24 mouse cellular contexts compared by ENCODE assay signal in the genomic region with DNA sequence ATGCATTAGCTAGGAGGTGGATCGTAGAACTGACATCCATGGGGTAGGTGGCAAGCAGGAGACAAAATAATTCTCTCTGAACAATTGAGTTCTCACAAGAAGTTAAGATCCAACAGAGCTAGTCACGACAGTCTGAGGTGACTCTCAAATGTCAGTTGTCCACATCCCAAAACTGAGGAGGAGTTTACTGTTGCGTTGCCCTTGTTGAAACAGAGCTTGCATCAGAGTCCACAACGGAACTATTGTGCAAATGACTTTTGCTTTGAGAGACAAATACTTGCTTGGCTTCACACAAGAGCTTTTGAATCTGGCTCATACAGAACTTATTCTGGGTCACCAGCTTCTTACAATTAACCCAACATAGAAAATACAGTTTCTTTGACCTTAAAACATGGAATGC. TPM values are rescaled to one million over a fixed set of nuclear protein-coding genes. Genes with fewer than 3 reads are reported as not detected.
DNase-seq lines count a peak whose midpoint lies in the region; ATAC-seq and TF ChIP-seq lines count a peak whose summit lies in the region.
"Had no signal": no experiment of that assay in that cellular context is flagged by ENCODE, and none has a peak within 500 bp of the region (broad histone marks: within the 10 kb centered on the region; RNA-seq: fewer than 3 reads in every experiment).

No protein-coding gene starts in this region.

- peak overlapping the region; percentile 88 for H3K27ac ChIP-seq in liver, adult 2 months (replicated peaks; ENCODE audit: insufficient read depth, low read depth, low read length)
- H3K27ac ChIP-seq in liver, embryonic 11.5 days (ENCODE audit: low read depth, low read length) = no peak overlapping the region
- H3K27ac ChIP-seq in hindbrain, embryonic 12.5 days = no peak overlapping the region
- H3K27ac ChIP-seq: embryonic facial prominence, embryonic 10.5 days; forebrain, embryonic 12.5 days; hindbrain, embryonic 13.5 days; neural tube, embryonic 15.5 days; stomach, embryonic 15.5 days had no signal

- no peak for TF ChIP-seq CTCF in liver, adult 2 months (IDR thresholded peaks at IDR 0.05; ENCODE audit: low read depth, low read length)

- no peaks in the 10 kb centered on the region for H3K36me3 ChIP-seq in liver, adult 2 months (ENCODE audit: control insufficient read depth, insufficient read depth, low read length)
- H3K36me3 ChIP-seq in liver, embryonic 11.5 days (ENCODE audit: control insufficient read depth, insufficient read depth, low read length) = no peaks in the 10 kb centered on the region
- no peaks in the 10 kb centered on the region for H3K36me3 ChIP-seq in hindbrain, embryonic 12.5 days
- H3K36me3 ChIP-seq: embryonic facial prominence, embryonic 10.5 days; forebrain, embryonic 12.5 days; hindbrain, embryonic 13.5 days; neural tube, embryonic 15.5 days; stomach, embryonic 15.5 days had no signal

- H3K4me3 ChIP-seq in liver, adult 2 months (ENCODE audit: insufficient read depth, low read depth, low read length) = no peak overlapping the region
- H3K4me3 ChIP-seq in liver, embryonic 11.5 days (ENCODE audit: low read depth, low read length) = no peak overlapping the region
- H3K4me3 ChIP-seq in hindbrain, embryonic 12.5 days = no peak overlapping the region
- H3K4me3 ChIP-seq: embryonic facial prominence, embryonic 10.5 days; forebrain, embryonic 12.5 days; hindbrain, embryonic 13.5 days; megakaryocyte, embryonic 14.5 days; neural tube, embryonic 15.5 days; stomach, embryonic 15.5 days had no signal

- H3K79me2 ChIP-seq in liver, adult 2 months (ENCODE audit: control insufficient read depth, insufficient read depth, low read length) = no peaks in the 10 kb centered on the region

- no peak for TF ChIP-seq POLR2A in liver, adult 2 months (IDR thresholded peaks at IDR 0.05; ENCODE audit: extremely low read depth, insufficient read depth, low read length)

- ATAC-seq in liver, embryonic 11.5 days (replicated peaks; ENCODE audit: low FRiP score) = no peak
- ATAC-seq in megakaryocyte, adult 5-6 weeks (ENCODE audit: poor library complexity, severe bottlenecking) = peak; percentile 90
- ATAC-seq in hindbrain, embryonic 12.5 days (ENCODE audit: low FRiP score) = no peak
- ATAC-seq: CD4-positive, CD25-positive, alpha-beta regulatory T cell, adult 4 months; inflammation-experienced regulatory T-cells, adult 6 months had no signal

- H3K4me1 ChIP-seq in liver, adult 2 months (ENCODE audit: control insufficient read depth, insufficient read depth, low read length) = peaks cover 13% of the 10 kb centered on the region; the same call in 1 of the 2 replicates
- H3K4me1 ChIP-seq in liver, embryonic 11.5 days (replicated peaks; ENCODE audit: control insufficient read depth, insufficient read depth, low read length) = no peaks in the 10 kb centered on the region
- no peaks in the 10 kb centered on the region for H3K4me1 ChIP-seq in hindbrain, embryonic 12.5 days
- H3K4me1 ChIP-seq: embryonic facial prominence, embryonic 10.5 days; forebrain, embryonic 12.5 days; hindbrain, embryonic 13.5 days; neural tube, embryonic 15.5 days; stomach, embryonic 15.5 days had no signal

- no peaks in the 10 kb centered on the region for H3K27me3 ChIP-seq in liver, adult 2 months (ENCODE audit: control insufficient read depth, insufficient read depth, low read length)
- no peaks in the 10 kb centered on the region for H3K27me3 ChIP-seq in liver, embryonic 11.5 days (replicated peaks; ENCODE audit: control insufficient read depth, insufficient read depth, low read length)
- no peaks in the 10 kb centered on the region for H3K27me3 ChIP-seq in hindbrain, embryonic 12.5 days
- H3K27me3 ChIP-seq: forebrain, embryonic 12.5 days; hindbrain, embryonic 13.5 days; megakaryocyte, embryonic 14.5 days; neural tube, embryonic 15.5 days; stomach, embryonic 15.5 days had no signal

- DNase-seq in adrenal gland, adult 2 months = peak; percentile 26
- no peak for DNase-seq in adrenal gland, postnatal 25 days
- DNase-seq in liver, adult 2 months (ENCODE audit: extremely low read depth, low read depth, low spot score) = peak; percentile 100
- no peak for DNase-seq in liver, embryonic 11.5 days (ENCODE audit: low spot score)
- peak; percentile 78 for DNase-seq in adipocyte (ENCODE audit: low spot score)
- DNase-seq in frontal cortex, adult 2 months (ENCODE audit: extremely low spot score in 1 of 2, low spot score in 1 of 2) = no peak
- DNase-seq: cerebellum, postnatal 36 days; gastrocnemius, postnatal 36 days; heart, postnatal 10 days; kidney, adult 8-10 months; kidney, postnatal 14 days; midbrain, embryonic 14.5 days; thymus, adult 18-20 months had no signal

- H3K4me2 ChIP-seq in liver, embryonic 11.5 days = no peak overlapping the region
- no peak overlapping the region for H3K4me2 ChIP-seq in hindbrain, embryonic 12.5 days (replicated peaks)
- H3K4me2 ChIP-seq: forebrain, embryonic 12.5 days; heart, embryonic 11.5 days; hindbrain, embryonic 13.5 days; neural tube, embryonic 15.5 days; stomach, embryonic 15.5 days had no signal

- no peaks in the 10 kb centered on the region for H3K9me3 ChIP-seq in liver, embryonic 11.5 days (ENCODE audit: control insufficient read depth, low read length)
- no peaks in the 10 kb centered on the region for H3K9me3 ChIP-seq in hindbrain, embryonic 12.5 days (replicated peaks)
- H3K9me3 ChIP-seq: embryonic facial prominence, embryonic 10.5 days; forebrain, embryonic 12.5 days; hindbrain, embryonic 13.5 days; neural tube, embryonic 15.5 days; stomach, embryonic 15.5 days had no signal

- 28% methylated on average over 4 of the region's 4 CpGs for WGBS in liver, adult 2 months
- 81% methylated on average over 4 of the region's 4 CpGs for WGBS in liver, embryonic 11.5 days
- WGBS in hindbrain, embryonic 12.5 days = 76% methylated on average over 4 of the region's 4 CpGs

- peak overlapping the region; percentile 62; the same call in 1 of the 2 replicates for H3K9ac ChIP-seq in liver, adult 2 months (ENCODE audit: low read depth, low read length)
- no peak overlapping the region for H3K9ac ChIP-seq in liver, embryonic 11.5 days (ENCODE audit: low read depth, low read length)
- no peak overlapping the region for H3K9ac ChIP-seq in hindbrain, embryonic 12.5 days
- H3K9ac ChIP-seq: forebrain, embryonic 12.5 days; hindbrain, embryonic 13.5 days; neural tube, embryonic 15.5 days; stomach, embryonic 15.5 days had no signal

RNA-seq across cellular contexts. Expression of gene Cep85l, which starts 27.7 kb away (rescaled TPM):
- total RNA-seq in adrenal gland, adult 2 months (2021) = 10 to 100 TPM in 1 of 2 experiments, 1 to 10 TPM in 1; 9.5 to 10.6 TPM
- 3.6 TPM in 2 replicates for polyA plus RNA-seq in adrenal gland, adult 2 months (2012; rRNA removed)
- total RNA-seq in adrenal gland, postnatal 25 days (2021) = 12.5 and 13.8 TPM in 2 replicates
- total RNA-seq in liver, adult 2 months (2014; rRNA removed) = 25.3 and 30.8 TPM in 2 replicates
- polyA plus RNA-seq in liver, adult 2 months (2012; rRNA removed) = 3.9 and 4.2 TPM in 2 replicates
- polyA plus RNA-seq in liver, embryonic 11.5 days (2014; fragmentation: Nextera tagmentation; extraction: Ambion mirVana) = 2.6 and 3.0 TPM in 2 replicates
- total RNA-seq in megakaryocyte, adult 5-6 weeks (2015) = 24.1 and 24.6 TPM in 2 replicates
- 32.9 and 33.4 TPM in 2 replicates for total RNA-seq in megakaryocyte, adult 5-6 weeks (2017)
- polyA plus RNA-seq in hindbrain, embryonic 12.5 days (2016; fragmentation: Nextera tagmentation; extraction: Ambion mirVana) = 9.4 and 10.9 TPM in 2 replicates
- 7.7 and 8.1 TPM in 2 replicates for polyA plus RNA-seq in frontal cortex, adult 2 months (2012; rRNA removed)

Comparison
In these comparisons a context has a peak if more than half of its experiments do, and no peak if none do; other contexts are left out.
1. DNase-seq: peak in adrenal gland, adult 2 months (single experiment), liver, adult 2 months (single experiment) and adipocyte (single experiment); none in adrenal gland, postnatal 25 days (single experiment), liver, embryonic 11.5 days (single experiment) and frontal cortex, adult 2 months (0 of 2).